Mouse (Mus musculus) kidney, embryonic 16.5 days (tissue): ENCODE measurements around the gene Pten. TPM values are rescaled to one million over a fixed set of nuclear protein-coding genes. Genes with fewer than 3 reads are reported as not detected.

Source experiments
- ATAC-seq: fragments of 200-750 bp; cut with Nextera tagmentation; 2 replicates; pipeline ENCODE4 v1.8.0; 2017; ENCODE audit warnings: moderate TSS enrichment; ENCODE audit not compliant: low FRiP score, low TSS enrichment
- H3K27ac ChIP-seq: fragments of 300-500 bp; sonication (generic); 2 replicates; pipeline ENCODE4 v1.5.1; 2014; ENCODE audit warnings: low read length
- H3K27me3 ChIP-seq: fragments of 300-500 bp; sonication (generic); 2 replicates; pipeline ENCODE4 v1.6.1; 2014; ENCODE audit warnings: low read length, control low read depth, mixed read lengths; ENCODE audit not compliant: insufficient read depth
- H3K36me3 ChIP-seq: fragments of 300-500 bp; sonication (generic); 2 replicates; pipeline ENCODE4 v1.6.1; 2014; ENCODE audit warnings: low read length, control low read depth, mixed read lengths; ENCODE audit not compliant: insufficient read depth
- H3K4me1 ChIP-seq: fragments of 300-500 bp; sonication (generic); 2 replicates; pipeline ENCODE4 v1.6.1; 2014; ENCODE audit warnings: low read length, control low read depth, mixed read lengths; ENCODE audit not compliant: insufficient read depth
- H3K4me2 ChIP-seq: fragments of 300-500 bp; sonication (generic); replicated peaks from 2 replicates; pipeline ENCODE4 v1.6.1; 2014; ENCODE audit warnings: low read depth, low read length
- H3K4me3 ChIP-seq: fragments of 300-500 bp; sonication (generic); 2 replicates; pipeline ENCODE4 v1.5.1; 2014; ENCODE audit warnings: mild to moderate bottlenecking, low read length
- H3K9ac ChIP-seq: fragments of 300-500 bp; sonication (generic); replicated peaks from 2 replicates; pipeline ENCODE4 v1.6.1; 2014; ENCODE audit warnings: low read length
- H3K9me3 ChIP-seq: fragments of 300-500 bp; sonication (generic); 2 replicates; pipeline ENCODE4 v1.6.1; 2016; ENCODE audit warnings: low read length, control low read depth
- WGBS: fragments of 180-500 bp; shearing (Covaris S2); extraction: QIAGEN DNeasy Blood & Tissue Kit; methylation state at CpG from one replicate; pipeline ENCODE4 v1.1.7; 2014; 5-methylcytosine and 5-hydroxymethylcytosine counted together
- polyA plus RNA-seq: library from polyadenylated mRNA; unstranded; fragments of >200 nt; fragmentation: Nextera tagmentation; extraction: Ambion mirVana; gene quantifications from 2 replicates; pipeline ENCODE4 v1.2.1, GENCODE M21; 2015

The Pten gene
- polyA plus RNA-seq, 1 experiment from 2014 or later: 6.5 TPM

DNA sequence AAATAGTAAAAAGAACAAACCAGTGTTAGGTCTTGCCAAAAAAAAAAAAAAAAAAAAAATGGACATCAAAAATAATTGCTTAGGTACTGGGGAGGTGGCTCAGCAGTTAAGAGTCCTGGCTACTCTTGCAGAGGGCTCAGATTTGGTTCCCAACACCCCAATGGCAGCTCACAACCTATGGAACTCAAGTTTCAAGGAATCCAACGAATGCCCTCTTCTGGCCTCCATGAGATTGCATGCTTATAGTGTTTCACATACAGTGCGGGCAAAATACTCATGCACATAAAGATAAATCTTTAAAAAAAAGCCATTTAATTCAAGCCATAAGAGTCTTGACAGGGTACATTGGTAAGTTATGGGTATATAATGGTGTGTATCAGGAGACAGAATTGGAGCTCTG lies 72.6 kb downstream of the Pten start:
- Histone ChIP-seq H3K4me1 (peaks cover 3% of the 10 kb centered on the region; the same call in 1 of the 2 replicates), H3K4me3 (no peak overlapping the region), H3K36me3 (no peaks in the 10 kb centered on the region), H3K9ac (no peak overlapping the region), H3K9me3 (no peaks in the 10 kb centered on the region; the same call in 1 of the 2 replicates), H3K4me2 (no peak overlapping the region), H3K27me3 (no peaks in the 10 kb centered on the region), H3K27ac (no peak overlapping the region)
- no peak for ATAC-seq
- 86% methylated on average over 2 of the region's 2 CpGs for WGBS

DNA sequence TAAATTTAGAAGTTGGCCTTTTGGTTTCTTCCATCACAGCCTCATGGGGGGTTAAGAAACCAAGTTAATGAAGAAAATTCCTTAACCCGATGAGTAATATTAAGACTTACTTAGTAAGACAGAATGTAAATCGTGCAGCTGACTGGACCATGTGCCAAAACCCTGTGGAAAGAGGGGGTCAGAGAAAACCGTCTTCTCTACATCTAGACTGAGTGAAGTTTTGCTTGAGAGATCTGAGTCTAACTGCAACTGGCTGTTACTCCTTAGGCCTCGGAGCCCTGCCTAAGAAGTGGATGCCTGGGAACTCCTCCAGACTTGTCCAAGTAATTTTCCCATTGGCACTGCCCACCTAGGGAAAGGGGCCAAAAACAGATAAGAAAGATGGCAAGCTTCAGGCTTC lies 74.0 kb downstream of the Pten start:
- Histone ChIP-seq H3K9me3 (no peaks in the 10 kb centered on the region; the same call in 1 of the 2 replicates), H3K4me1 (peaks cover 1% of the 10 kb centered on the region; the same call in 1 of the 2 replicates), H3K27ac (no peak overlapping the region), H3K27me3 (no peaks in the 10 kb centered on the region), H3K4me2 (no peak overlapping the region), H3K36me3 (no peaks in the 10 kb centered on the region), H3K4me3 (no peak overlapping the region), H3K9ac (no peak overlapping the region)
- ATAC-seq: no peak
- 81% methylated on average over 4 of the region's 4 CpGs for WGBS

DNA sequence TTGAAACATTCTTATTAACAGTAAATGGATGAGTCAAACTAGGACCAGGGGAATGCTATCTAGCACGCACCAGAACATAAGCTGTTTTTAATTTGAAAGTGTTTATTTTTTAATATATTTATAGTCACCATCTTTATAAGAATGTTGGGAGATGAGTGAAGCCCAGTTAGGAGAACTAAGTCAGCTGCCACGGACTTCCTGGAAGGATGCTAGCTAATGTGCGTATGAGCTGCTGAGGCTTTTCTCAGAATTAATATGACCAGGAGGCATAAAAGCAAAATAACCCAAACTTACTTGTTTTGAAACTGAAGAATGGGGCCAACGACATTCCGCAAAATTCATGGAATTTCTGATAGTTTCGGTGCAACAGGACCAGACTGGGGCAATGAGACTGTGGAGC lies 83.2 kb downstream of the Pten start:
- no peak overlapping the region for H3K4me3 ChIP-seq
- no peaks in the 10 kb centered on the region for H3K27me3 ChIP-seq
- H3K4me1 ChIP-seq: no peaks in the 10 kb centered on the region
- H3K36me3 ChIP-seq: no peaks in the 10 kb centered on the region
- H3K9ac ChIP-seq: no peak overlapping the region
- H3K4me2 ChIP-seq: no peak overlapping the region
- 95% methylated on average over 6 of the region's 6 CpGs for WGBS
- no peak overlapping the region for H3K27ac ChIP-seq
- H3K9me3 ChIP-seq: peaks cover 5% of the 10 kb centered on the region; the same call in 1 of the 2 replicates
- no peak for ATAC-seq

- Histone ChIP-seq H3K9ac (no peak overlapping the region), H3K9me3 (no peaks in the 10 kb centered on the region), H3K4me2 (no peak overlapping the region), H3K4me1 (no peaks in the 10 kb centered on the region), H3K27ac (no peak overlapping the region), H3K36me3 (no peaks in the 10 kb centered on the region), H3K4me3 (no peak overlapping the region), H3K27me3 (no peaks in the 10 kb centered on the region)
- WGBS: 82% methylated on average over 5 of the region's 5 CpGs
- no peak for ATAC-seq
Observed at GRCm38 (mm10) chr19:32844486-32844885, 87.2 kb downstream of the Pten start.

GRCm38 (mm10) chr19:32848041-32848440 lies 90.7 kb downstream of the Pten start:
- Histone ChIP-seq H3K4me3 (no peak overlapping the region), H3K27me3 (no peaks in the 10 kb centered on the region), H3K36me3 (no peaks in the 10 kb centered on the region), H3K9me3 (no peaks in the 10 kb centered on the region), H3K27ac (no peak overlapping the region), H3K4me2 (no peak overlapping the region), H3K4me1 (no peaks in the 10 kb centered on the region), H3K9ac (no peak overlapping the region)
- WGBS: 79% methylated on average over 3 of the region's 3 CpGs
- ATAC-seq: no peak

DNA sequence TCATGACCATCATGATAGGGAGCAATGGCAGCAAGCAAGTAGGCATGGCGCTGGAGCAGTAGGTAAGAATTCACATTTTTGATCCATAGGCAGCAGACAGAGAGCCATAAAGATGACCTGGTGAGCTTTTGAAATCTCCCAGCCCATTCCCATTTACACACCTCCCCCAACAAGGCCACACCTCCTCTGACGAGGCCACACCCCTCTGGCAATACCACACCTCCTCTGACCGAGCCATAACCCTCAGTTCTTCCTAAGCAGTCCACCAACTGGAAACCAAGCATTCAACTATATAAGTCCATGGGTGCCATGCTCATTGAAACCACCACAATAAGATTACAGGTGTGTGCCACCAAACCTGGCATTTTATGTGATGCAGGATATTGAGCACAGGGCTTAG lies 95.0 kb downstream of the Pten start:
- H3K4me2 ChIP-seq: no peak overlapping the region
- H3K27ac ChIP-seq: no peak overlapping the region
- no peak overlapping the region for H3K9ac ChIP-seq
- no peaks in the 10 kb centered on the region for H3K9me3 ChIP-seq
- no peaks in the 10 kb centered on the region for H3K36me3 ChIP-seq
- no peaks in the 10 kb centered on the region for H3K27me3 ChIP-seq
- 67% methylated on average over 3 of the region's 3 CpGs for WGBS
- ATAC-seq: no peak
- H3K4me1 ChIP-seq: no peaks in the 10 kb centered on the region
- no peak overlapping the region for H3K4me3 ChIP-seq

- ATAC-seq: no peak
- Histone ChIP-seq H3K9ac (no peak overlapping the region), H3K9me3 (no peaks in the 10 kb centered on the region), H3K27me3 (peaks cover 2% of the 10 kb centered on the region; the same call in 1 of the 2 replicates), H3K36me3 (no peaks in the 10 kb centered on the region), H3K4me1 (0 out of 2 replicates have a peak, but pooled peaks cover 5% of the 10 kb centered on the region), H3K4me2 (no peak overlapping the region), H3K4me3 (no peak overlapping the region), H3K27ac (no peak overlapping the region)
- 46% methylated on average over 12 of the region's 12 CpGs for WGBS
Observed at GRCm38 (mm10) chr19:32861675-32862575, 104.6 kb downstream of the Pten start.

GRCm38 (mm10) chr19:32866765-32867164 lies 109.5 kb downstream of the Pten start:
- Histone ChIP-seq H3K9me3 (no peaks in the 10 kb centered on the region), H3K4me1 (0 out of 2 replicates have a peak, but pooled peaks cover 12% of the 10 kb centered on the region), H3K36me3 (no peaks in the 10 kb centered on the region), H3K27ac (no peak overlapping the region), H3K4me2 (peak overlapping the region; percentile 37), H3K4me3 (peak overlapping the region; percentile 20), H3K9ac (no peak overlapping the region), H3K27me3 (peaks cover 2% of the 10 kb centered on the region; the same call in 1 of the 2 replicates)
- 10% methylated on average over 13 of the region's 13 CpGs for WGBS
- no peak for ATAC-seq

DNA sequence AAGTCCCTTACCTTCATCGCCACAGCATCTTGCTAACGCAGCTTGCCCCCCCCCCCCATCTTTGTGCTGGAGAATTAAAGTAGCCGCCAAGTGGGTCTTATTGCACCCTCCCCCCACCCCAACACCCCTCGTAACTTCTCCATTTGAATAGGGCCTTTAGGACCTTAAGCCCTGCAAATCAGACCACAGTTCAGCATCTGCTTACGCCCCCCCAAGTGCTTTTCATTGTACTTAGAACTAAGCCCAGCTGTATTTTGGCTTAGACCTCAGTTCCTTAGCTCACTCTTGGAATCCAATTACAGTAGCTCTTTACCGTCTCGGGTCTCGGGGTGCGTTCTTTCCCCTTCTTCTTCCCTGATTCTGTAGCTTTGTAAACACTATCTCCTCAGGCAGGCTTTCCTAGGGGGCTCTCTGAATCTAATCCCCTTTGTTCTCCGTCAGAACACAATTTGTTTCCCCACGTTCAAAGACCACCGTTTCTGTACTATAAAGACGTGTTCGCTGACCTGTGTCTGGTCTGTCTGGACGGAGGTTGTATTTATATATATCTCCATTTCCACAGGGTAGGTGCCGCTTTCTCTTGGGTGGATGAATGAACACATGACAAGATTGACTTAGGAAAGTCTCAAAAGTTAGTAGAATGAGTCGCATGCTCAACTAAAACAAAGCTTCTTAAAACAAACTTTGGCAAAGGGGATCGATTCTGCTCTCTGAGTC lies 110.0 kb downstream of the Pten start:
- WGBS: 10% methylated on average over 17 of the region's 18 CpGs
- Histone ChIP-seq H3K9me3 (no peaks in the 10 kb centered on the region), H3K4me1 (0 out of 2 replicates have a peak, but pooled peaks cover 10% of the 10 kb centered on the region), H3K4me2 (peak overlapping the region; percentile 37), H3K4me3 (peak overlapping the region; percentile 20), H3K9ac (no peak overlapping the region), H3K36me3 (no peaks in the 10 kb centered on the region), H3K27me3 (peaks cover 2% of the 10 kb centered on the region; the same call in 1 of the 2 replicates), H3K27ac (no peak overlapping the region)
- no peak for ATAC-seq
